Mouse (Mus musculus): ENCODE data around the gene Zfp708.

DNA sequence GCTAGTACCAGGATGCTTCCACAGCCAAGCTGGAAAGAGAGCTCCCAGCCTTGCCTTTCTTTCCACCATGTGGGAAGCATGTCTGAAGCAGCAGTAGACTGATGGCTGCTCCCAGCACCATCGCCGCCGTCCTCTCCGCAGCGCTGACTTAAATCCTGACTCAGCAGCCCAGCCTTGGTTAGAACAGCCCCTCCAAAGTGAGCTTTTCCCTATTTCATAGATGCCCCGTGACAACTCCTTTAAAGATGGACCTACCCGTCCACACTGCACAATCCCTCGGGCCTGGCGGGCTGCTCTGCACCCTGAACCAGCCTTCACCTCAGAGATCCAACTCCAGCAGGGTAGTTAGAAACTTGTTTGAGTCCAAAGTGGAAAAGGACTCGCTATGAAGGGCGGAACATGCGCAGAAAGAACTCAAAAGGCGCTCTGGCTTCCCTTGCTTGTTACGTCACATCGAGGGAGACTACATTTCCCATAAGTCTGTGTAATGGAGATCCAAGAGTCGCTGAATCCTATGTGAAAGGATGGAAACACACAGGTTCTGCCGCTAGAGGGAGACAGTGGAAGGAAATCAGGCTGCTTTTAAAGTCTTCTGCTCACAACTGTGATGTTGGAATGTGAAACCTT is 10.5 kb upstream of the Zfp708 start, which contains the start of gene Gm28557:
- 0 out of 2 replicates have a peak, but pooled peaks have one; percentile 13 for TF ChIP-seq CTCF (IDR thresholded peaks at IDR 0.05; ENCODE audit: borderline replicate concordance, insufficient read depth, low read length)
- peak; percentile 92 for TF ChIP-seq POLR2A (IDR thresholded peaks at IDR 0.05; ENCODE audit: low read depth, low read length)
